Mouse (Mus musculus) right cerebral cortex, postnatal 14 days (tissue): ENCODE data around the gene Vps33b.

Experiments
- DNase-seq: peaks from one replicate; pipeline ENCODE4 v3.0.0; 2022

Vps33b gene

GRCm38 (mm10) chr7:80268897-80269750 is at the start of gene Vps33b:
TSS of gene Vps33b (plus strand) at chr7:80269649.
- DNase-seq: peak; percentile 99

GRCm38 (mm10) chr7:80220237-80220797 is 49.1 kb upstream of the Vps33b start:
- DNase-seq: no peak

- DNase-seq: no peak
Measured at GRCm38 (mm10) chr7:80221179-80221750, 48.2 kb upstream of the Vps33b start.

GRCm38 (mm10) chr7:80227065-80227464 is 42.4 kb upstream of the Vps33b start:
- no peak for DNase-seq

- DNase-seq: no peak
Measured at GRCm38 (mm10) chr7:80230196-80230595, 39.3 kb upstream of the Vps33b start.

GRCm38 (mm10) chr7:80231971-80232488 is 37.4 kb upstream of the Vps33b start:
- DNase-seq: peak; percentile 16

GRCm38 (mm10) chr7:80232489-80233029 is 36.9 kb upstream of the Vps33b start, which contains the start of the genes Cib1 and Gdpgp1:
TSS of gene Cib1 (minus strand) at chr7:80232813.
TSS of gene Gdpgp1 (plus strand) at chr7:80232865.
- DNase-seq: peak; percentile 92

- DNase-seq: no peak
Measured at GRCm38 (mm10) chr7:80233799-80234198, 35.6 kb upstream of the Vps33b start.

- no peak for DNase-seq
Measured at GRCm38 (mm10) chr7:80238542-80238941, 30.9 kb upstream of the Vps33b start.

GRCm38 (mm10) chr7:80241661-80242060 is 27.8 kb upstream of the Vps33b start:
- DNase-seq: no peak

- DNase-seq: no peak
Measured at GRCm38 (mm10) chr7:80244851-80245250, 24.6 kb upstream of the Vps33b start.

GRCm38 (mm10) chr7:80246148-80246721 is 23.2 kb upstream of the Vps33b start, which contains the start of gene Ttll13:
TSS of gene Ttll13 (plus strand) at chr7:80246376.
- DNase-seq: peak; percentile 96

- DNase-seq: no peak
Measured at GRCm38 (mm10) chr7:80246859-80247258, 22.6 kb upstream of the Vps33b start.

- DNase-seq: no peak
Measured at GRCm38 (mm10) chr7:80252437-80252836, 17.0 kb upstream of the Vps33b start.

- no peak for DNase-seq
Measured at GRCm38 (mm10) chr7:80252886-80253285, 16.6 kb upstream of the Vps33b start.

- no peak for DNase-seq
Measured at GRCm38 (mm10) chr7:80255981-80256380, 13.5 kb upstream of the Vps33b start.

GRCm38 (mm10) chr7:80257706-80258105 is 11.7 kb upstream of the Vps33b start:
- DNase-seq: no peak

GRCm38 (mm10) chr7:80260625-80261371 is 8.7 kb upstream of the Vps33b start, which contains the start of gene Ngrn:
TSS of gene Ngrn (plus strand) at chr7:80261215.
- peak; percentile 82 for DNase-seq

GRCm38 (mm10) chr7:80261372-80261990 is 8.0 kb upstream of the Vps33b start:
- DNase-seq: peak; percentile 22

- no peak for DNase-seq
Measured at GRCm38 (mm10) chr7:80264606-80265005, 4.8 kb upstream of the Vps33b start.

GRCm38 (mm10) chr7:80267764-80268163 is 1.7 kb upstream of the Vps33b start:
- no peak for DNase-seq
